Mouse (Mus musculus): ENCODE measurements around the gene Mmp20.

The Mmp20 gene

DNA sequence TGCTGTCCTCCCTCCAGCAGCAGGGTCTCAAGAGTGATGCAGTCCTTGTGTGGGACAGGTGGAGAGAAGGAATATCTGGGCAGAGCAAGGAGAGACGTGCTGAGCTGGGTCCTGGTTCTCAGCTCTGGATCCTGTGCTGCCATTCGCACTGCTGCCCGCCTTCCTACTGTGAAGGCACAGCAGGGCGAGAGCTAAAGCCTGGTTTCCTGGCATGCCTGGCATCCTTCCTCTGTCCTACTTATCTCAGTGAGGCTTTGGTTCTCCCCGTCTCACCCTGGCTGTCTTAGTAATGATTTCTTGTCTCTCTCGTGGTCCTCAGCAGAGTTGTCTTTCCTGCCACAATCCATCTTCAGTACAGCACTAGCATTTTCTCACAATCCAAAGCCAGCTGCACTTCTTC, 61.8 kb downstream of the Mmp20 start:
- in situ Hi-C loops (cut with MseI, MboI), result no loop called here

DNA sequence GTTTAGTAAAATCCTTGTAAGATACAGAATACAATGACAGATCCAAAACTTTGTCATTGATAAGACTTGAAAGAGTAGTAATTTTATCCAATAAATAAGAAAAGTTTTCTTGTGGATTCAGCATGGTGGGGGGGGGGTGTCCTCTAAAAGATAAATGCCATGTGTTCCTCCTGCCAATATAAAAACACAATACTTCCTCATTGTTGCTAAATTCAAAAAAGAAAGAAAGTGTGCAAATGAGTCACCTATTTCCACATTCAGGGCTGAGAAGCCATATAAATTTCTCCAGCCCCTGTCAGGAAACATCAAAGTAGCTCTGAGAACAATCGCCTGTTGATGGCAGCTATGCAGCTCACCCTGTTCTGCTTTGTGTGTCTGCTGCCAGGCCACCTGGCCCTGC, 63.8 kb downstream of the Mmp20 start, which contains the start of gene Mmp7:
Mmp7 (plus strand) TSS at position 301 of the 400 bp plus-strand sequence.
- in situ Hi-C loops (cut with MseI, MboI), result no loop called here

DNA sequence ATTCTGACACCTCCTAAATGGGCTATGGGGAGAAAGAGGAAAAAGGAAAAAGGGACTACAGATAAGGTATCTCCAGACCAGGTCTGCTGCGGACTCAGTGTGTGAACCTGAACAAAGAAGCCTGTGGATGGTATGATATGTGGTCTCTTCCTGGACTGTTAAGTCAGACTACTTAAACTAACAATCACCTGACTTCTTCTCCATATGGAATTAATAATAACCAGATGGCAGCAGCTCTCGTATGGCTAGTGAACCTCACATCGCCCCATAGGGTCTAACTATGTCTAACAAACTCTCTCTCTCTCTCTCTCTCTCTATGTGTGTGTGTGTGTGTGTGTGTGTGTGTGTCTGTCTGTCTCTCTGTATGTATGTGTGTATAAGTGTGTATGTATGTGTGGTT, 65.9 kb downstream of the Mmp20 start:
- in situ Hi-C loops (cut with MseI, MboI), result no loop called here

DNA sequence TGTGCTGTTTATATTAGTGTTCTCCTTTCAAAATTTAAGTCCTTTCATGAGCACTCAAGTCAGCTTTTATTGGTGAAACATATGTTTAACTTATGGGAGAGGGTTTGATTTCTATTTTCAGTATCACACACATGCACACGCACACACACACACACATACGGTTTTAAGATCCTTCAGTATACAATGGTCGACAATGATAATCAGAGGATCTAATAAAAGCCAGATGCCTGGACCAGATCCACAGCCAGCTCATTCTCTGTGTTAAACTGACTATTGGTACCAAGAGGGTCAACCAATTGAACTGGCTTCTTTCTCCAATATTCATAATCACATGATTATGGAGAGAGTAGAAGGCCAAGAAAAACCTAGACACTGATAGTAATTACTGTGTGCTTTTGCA, 67.6 kb downstream of the Mmp20 start:
- in situ Hi-C loops (cut with MseI, MboI), result no loop called here

DNA sequence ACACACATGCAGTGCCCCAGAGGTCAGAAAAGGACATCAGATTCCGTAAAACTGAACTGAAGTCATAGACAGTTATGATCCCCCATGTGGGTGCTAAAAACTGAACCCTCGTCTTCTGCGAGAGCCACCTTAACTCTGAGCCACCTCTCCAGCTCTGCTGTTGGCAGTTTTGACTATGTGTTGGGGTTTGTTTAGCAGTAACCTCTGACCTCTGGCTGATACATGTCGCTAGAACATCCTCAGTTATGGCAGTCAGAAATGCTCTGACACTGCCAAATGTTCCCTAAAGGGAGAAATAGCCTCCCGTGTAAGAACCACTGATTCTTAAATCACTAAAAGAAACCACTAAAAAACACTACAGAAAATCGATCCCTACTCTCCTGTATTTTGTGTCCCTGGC, 80.7 kb downstream of the Mmp20 start:
- in situ Hi-C loops (cut with MseI, MboI), result no loop called here

DNA sequence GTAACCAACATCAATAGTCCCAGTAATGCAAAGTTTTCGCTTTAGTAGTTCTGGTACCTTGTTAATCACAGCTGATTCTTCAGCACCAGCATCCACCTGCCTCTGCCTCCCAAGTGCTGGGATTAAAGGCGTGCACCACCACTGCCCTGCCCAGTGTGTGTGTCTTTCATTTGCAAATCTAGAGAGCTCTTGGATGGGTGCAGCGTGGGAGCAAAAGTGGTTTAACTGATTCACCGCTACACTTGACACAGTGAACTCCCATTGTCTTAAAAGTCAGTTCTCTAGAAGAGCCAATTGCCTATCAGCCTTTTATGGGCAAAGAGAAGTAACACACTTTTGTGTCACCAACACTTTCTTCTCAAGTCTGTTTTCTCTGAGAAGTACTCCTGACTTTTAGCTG, 83.2 kb downstream of the Mmp20 start:
- in situ Hi-C loops (cut with MseI, MboI), result loop anchor here (5.0 to 10.0 kb wide), 3 partner anchors 144 to 186 kb away; no protein-coding TSS in a partner anchor

DNA sequence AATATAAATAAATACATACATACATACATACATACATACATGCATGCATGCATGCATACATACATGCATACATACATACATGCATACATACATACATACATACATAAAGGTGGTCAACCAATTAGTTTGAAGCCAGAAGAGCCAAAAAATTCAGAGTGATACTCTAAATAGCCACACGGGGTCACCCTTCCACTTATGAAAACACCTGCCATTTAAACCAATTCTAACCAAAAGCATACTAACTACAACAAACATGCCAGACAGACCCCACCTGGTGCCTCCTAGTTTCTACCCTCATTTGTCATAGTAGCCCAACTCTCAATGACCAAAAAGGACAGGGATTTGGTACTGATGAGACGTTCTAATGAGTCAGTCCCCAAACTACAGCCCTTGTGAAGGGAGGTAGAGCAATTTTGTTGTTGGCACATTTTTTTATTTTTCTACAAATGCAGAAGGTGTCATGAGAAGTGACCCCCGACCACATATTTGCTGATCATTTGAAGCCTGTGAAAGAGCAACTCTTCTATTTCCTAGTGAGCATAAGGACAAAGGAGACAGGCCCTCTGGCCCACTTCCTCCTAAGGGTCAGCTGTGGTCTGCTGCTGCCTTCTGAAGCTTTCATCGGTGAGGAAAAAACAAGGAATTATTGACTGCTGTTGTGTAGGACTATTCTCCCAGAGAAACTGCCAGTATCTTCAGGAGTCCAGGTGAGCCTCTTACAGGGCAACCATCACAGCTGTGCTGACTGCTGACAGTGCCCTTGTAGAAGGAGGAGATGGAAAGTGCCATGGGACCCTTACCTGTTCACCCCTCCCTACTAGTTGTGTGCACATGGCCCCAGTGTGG, 86.3 kb downstream of the Mmp20 start:
- in situ Hi-C loops (cut with MseI, MboI), result loop anchor here (5.0 to 10.0 kb wide), 3 partner anchors 141 to 183 kb away; no protein-coding TSS in a partner anchor

DNA sequence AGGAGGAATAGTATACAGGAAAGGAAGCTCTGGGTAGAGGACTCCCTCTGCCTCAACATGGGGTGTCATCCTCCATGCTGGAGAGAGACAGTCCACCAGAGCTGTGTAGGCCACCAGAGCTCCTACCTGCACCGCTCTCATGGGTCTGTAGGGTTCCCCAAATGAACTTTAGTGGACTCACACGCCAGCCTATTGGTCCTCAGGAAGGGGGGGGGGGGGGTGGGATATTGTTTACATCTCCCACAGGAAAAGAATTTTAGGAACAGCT, 86.8 kb downstream of the Mmp20 start:
- in situ Hi-C loops (cut with MseI, MboI), result loop anchor here (5.0 to 10.0 kb wide), 3 partner anchors 140 to 182 kb away; no protein-coding TSS in a partner anchor

DNA sequence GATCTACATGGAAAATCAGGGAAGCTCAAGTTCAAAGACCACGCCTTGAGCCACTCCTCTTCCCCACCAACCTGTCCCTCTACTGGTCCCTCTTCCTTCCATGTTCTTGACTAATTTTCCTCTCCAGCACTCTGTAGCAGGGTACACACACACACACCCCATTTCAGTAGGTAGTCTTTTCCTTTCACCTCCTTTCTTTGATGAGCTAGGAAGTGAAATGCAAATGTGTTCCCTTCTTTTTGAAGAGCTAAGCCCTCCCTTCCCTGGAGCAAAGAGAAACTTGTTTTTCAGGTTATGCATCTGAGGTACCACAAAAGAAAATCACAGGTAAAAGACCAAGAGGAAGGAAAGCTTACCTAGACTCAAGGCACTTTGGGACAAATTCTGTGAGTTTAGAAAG, 93.5 kb downstream of the Mmp20 start:
- in situ Hi-C loops (cut with MseI, MboI), result no loop called here

Data from mouse trophoblast stem cell (cell line).